Mouse (Mus musculus): ENCODE measurements around the gene Hist1h2af. TPM values are rescaled to one million over a fixed set of nuclear protein-coding genes. Genes with fewer than 3 reads are reported as not detected.
A peak's percentile ranks its signal among the peaks of the same experiment; 100 is the strongest.
"Not testable (repeated sequence)": the region's sequence is repeated elsewhere in the genome, so short reads cannot be mapped to it uniquely, and the experiment has no call there.

Gene Hist1h2af
- polyA plus RNA-seq, 1 experiment: 98.1 TPM

DNA sequence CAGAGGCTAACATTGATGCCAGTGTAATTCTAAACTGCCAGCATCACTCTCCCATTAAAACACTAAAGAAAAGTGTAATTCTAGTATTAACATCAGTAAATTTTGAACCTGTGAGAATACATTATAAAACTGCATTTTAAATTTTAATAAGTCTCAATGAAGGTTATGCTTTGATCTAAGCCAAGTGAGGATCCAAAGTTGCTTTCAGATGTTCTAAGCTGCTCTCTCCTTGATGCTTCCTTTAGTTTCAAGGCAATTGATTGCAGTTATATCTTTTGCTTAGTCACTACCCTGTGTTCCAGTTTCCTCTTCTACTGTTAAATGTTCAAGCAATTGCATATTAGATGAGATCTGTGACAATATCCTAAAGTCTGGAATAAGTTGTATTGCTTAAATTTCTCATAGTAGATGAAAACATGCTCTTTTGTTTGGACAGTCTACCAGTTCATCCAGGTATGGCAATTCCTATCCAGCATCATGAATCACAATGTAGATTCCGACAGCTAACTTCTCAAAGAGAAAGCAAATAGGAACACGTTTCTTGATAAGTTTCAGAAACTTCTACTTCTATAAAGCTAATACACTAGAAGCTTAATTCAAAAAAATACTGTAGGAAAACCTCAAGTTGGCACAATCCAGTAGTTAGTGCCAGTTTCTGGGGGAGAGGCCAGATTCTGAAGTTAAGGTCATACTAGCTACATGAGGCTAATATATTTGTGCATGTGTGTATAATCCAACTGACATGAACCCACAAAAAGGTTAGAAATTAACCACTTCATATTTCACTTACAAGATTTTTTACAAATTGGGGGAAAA is 38.7 kb downstream of the Hist1h2af start:
- H3K36me3 ChIP-seq (ENCODE audit: control insufficient read depth, insufficient read depth): no peaks in the 10 kb centered on the region
- H3K79me2 ChIP-seq (ENCODE audit: control insufficient read depth, insufficient read depth): no peaks in the 10 kb centered on the region
- peak overlapping the region; percentile 27 for H3K4me3 ChIP-seq (ENCODE audit: insufficient read depth, poor library complexity, severe bottlenecking)
- TF ChIP-seq USF1 (IDR thresholded peaks at IDR 0.05; ENCODE audit: low read depth): no peak
- no peak for TF ChIP-seq MYOD1 (IDR thresholded peaks at IDR 0.05; ENCODE audit: control insufficient read depth, insufficient read length, low read depth)
- no peak for TF ChIP-seq FOSL1 (IDR thresholded peaks at IDR 0.05; ENCODE audit: insufficient read depth, low read length, poor library complexity, severe bottlenecking)
- TF ChIP-seq MYOG (IDR thresholded peaks at IDR 0.05; ENCODE audit: control insufficient read depth, extremely low read depth, insufficient read length): no peak
- no peak for TF ChIP-seq CTCF (IDR thresholded peaks at IDR 0.05; ENCODE audit: control insufficient read depth, insufficient read depth, insufficient read length)
- no peak for TF ChIP-seq CEBPB (IDR thresholded peaks at IDR 0.05; ENCODE audit: low read depth)
- TF ChIP-seq MAX (IDR thresholded peaks at IDR 0.05): no peak
- H3K27me3 ChIP-seq (ENCODE audit: control insufficient read depth, insufficient read depth, insufficient read length): no peaks in the 10 kb centered on the region
- no peaks in the 10 kb centered on the region for H3K79me3 ChIP-seq (ENCODE audit: low read depth)
- peak overlapping the region; percentile 45 for H3ac ChIP-seq (ENCODE audit: control insufficient read depth, insufficient read length, low read depth)

DNA sequence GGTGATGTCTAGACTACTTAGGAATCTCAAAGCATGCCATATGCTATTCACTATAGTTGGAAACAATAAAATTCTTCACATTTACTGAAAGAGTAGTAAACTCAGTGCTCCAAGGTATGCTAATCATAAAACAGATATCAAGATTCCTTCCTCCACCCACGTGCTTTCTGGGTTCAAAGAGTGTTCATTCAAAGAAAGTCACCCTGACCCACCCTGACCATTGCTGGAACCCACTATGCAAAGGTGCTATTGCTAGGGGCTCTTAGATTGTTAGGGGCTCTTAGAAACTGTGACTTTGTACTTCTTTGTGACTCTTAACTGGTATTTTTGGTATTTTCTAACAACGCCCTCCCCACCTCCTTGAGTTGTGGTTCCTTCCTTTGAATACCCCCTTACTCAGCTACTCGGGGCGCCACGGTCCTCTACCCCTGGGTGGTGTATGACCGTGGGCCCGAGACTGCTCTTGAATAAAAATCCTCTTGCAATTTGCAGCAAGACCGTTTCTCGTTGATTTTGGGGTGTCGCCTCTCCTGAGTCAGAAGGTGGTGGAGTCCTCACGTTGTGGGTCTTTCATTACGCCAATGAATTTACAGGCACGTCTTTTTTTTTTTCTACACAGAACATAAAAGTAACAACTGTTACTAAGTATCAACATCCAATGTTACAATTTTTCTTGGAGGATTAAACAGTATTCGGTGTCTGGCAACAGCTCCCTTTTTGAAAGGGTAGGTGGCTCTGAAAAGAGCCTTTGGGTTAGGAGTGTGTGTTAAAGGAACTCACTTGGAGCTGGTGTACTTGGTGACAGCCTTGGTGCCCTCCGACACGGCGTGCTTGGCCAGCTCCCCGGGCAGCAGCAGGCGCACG is 39.6 kb downstream of the Hist1h2af start:
- not testable (repeated sequence) for H3K79me2 ChIP-seq (ENCODE audit: control insufficient read depth, insufficient read depth)

DNA sequence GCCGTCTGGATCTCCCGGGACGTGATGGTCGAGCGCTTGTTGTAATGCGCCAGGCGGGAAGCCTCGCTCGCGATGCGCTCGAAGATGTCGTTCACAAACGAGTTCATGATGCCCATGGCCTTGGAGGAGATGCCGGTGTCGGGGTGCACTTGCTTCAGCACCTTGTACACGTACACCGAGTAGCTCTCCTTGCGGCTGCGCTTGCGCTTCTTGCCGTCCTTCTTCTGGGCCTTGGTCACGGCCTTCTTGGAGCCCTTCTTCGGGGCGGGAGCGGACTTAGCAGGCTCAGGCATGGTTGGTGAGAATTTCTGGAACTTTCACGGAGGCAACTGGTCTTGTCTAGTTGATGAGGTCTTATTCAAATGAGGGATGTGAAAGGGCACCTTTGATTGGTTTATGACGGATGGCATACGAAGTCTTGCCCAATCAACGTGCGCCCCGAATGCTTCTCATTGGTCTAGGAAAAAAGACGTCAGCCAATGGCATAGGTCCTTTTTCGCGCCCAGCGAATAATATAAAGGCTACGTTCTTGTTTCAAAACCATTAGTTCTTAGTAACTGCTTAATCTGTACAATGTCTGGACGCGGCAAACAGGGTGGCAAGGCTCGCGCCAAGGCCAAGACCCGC is 40.3 kb downstream of the Hist1h2af start, which contains the start of the genes Hist1h2bf and Hist1h2ad:
Gene Hist1h2bf, minus strand, starts transcription at position 299 of the 627 bp plus-strand sequence.
Gene Hist1h2ad, plus strand, starts transcription at position 484 of the 627 bp plus-strand sequence.
- H3K79me2 ChIP-seq (ENCODE audit: control insufficient read depth, insufficient read depth); H3K27me3 ChIP-seq (ENCODE audit: control insufficient read depth, insufficient read depth, insufficient read length); H3K36me3 ChIP-seq (ENCODE audit: control insufficient read depth, insufficient read depth); H3K79me3 ChIP-seq (ENCODE audit: low read depth): not testable (repeated sequence)
- peak within 1 kb of the TSS; percentile 25 for H3K4me3 ChIP-seq (ENCODE audit: insufficient read depth, poor library complexity, severe bottlenecking)
- H3ac ChIP-seq (ENCODE audit: control insufficient read depth, insufficient read length, low read depth): peak within 1 kb of the TSS; percentile 53

More for the DNA sequence above, 39.6 kb downstream of the Hist1h2af start:
- H3K79me3 ChIP-seq (ENCODE audit: low read depth); H3K27me3 ChIP-seq (ENCODE audit: control insufficient read depth, insufficient read depth, insufficient read length); H3K36me3 ChIP-seq (ENCODE audit: control insufficient read depth, insufficient read depth): not testable (repeated sequence)
- H3K4me3 ChIP-seq (ENCODE audit: insufficient read depth, poor library complexity, severe bottlenecking): peak overlapping the region; percentile 25
- peak overlapping the region; percentile 53 for H3ac ChIP-seq (ENCODE audit: control insufficient read depth, insufficient read length, low read depth)

DNA sequence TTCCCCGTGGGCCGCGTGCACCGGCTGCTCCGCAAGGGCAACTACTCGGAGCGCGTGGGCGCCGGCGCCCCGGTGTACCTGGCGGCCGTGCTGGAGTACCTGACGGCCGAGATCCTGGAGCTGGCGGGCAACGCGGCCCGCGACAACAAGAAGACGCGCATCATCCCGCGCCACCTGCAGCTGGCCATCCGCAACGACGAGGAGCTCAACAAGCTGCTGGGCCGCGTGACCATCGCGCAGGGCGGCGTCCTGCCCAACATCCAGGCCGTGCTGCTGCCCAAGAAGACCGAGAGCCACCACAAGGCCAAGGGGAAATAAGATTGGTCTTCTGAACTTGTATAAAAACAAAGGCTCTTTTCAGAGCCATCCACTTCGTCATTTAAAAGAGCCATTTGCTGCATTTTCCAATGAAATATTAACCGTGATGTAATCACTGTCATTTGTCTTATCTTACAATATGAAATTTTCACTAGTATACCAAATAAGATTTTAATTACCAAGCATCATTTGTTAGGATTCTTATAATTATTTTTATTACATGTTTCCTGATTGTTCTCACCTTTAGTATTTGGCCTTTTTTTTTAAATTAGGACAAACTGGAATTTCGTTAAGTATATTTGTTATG is 41.0 kb downstream of the Hist1h2af start:
- H3K79me2 ChIP-seq (ENCODE audit: control insufficient read depth, insufficient read depth); H3ac ChIP-seq (ENCODE audit: control insufficient read depth, insufficient read length, low read depth); H3K27me3 ChIP-seq (ENCODE audit: control insufficient read depth, insufficient read depth, insufficient read length); H3K36me3 ChIP-seq (ENCODE audit: control insufficient read depth, insufficient read depth); H3K79me3 ChIP-seq (ENCODE audit: low read depth); H3K4me3 ChIP-seq (ENCODE audit: insufficient read depth, poor library complexity, severe bottlenecking): not testable (repeated sequence)

GRCm38 (mm10) chr13:23575271-23575851 is 41.7 kb downstream of the Hist1h2af start, which contains the start of gene Hist1h3d:
Hist1h3d (plus strand) TSS chr13:23575763.
- no peaks in the 10 kb centered on the region for H3K79me2 ChIP-seq (ENCODE audit: control insufficient read depth, insufficient read depth)
- H3ac ChIP-seq (ENCODE audit: control insufficient read depth, insufficient read length, low read depth): peak within 1 kb of the TSS; percentile 55
- H3K27me3 ChIP-seq (ENCODE audit: control insufficient read depth, insufficient read depth, insufficient read length): no peaks in the 10 kb centered on the region
- H3K4me3 ChIP-seq (ENCODE audit: insufficient read depth, poor library complexity, severe bottlenecking): peak within 1 kb of the TSS; percentile 35
- H3K36me3 ChIP-seq (ENCODE audit: control insufficient read depth, insufficient read depth): no peaks in the 10 kb centered on the region
- H3K79me3 ChIP-seq (ENCODE audit: low read depth): no peaks in the 10 kb centered on the region
- TF ChIP-seq USF1 (IDR thresholded peaks at IDR 0.05; ENCODE audit: low read depth) (no peak), FOSL1 (IDR thresholded peaks at IDR 0.05; ENCODE audit: insufficient read depth, low read length, poor library complexity, severe bottlenecking) (no peak)

DNA sequence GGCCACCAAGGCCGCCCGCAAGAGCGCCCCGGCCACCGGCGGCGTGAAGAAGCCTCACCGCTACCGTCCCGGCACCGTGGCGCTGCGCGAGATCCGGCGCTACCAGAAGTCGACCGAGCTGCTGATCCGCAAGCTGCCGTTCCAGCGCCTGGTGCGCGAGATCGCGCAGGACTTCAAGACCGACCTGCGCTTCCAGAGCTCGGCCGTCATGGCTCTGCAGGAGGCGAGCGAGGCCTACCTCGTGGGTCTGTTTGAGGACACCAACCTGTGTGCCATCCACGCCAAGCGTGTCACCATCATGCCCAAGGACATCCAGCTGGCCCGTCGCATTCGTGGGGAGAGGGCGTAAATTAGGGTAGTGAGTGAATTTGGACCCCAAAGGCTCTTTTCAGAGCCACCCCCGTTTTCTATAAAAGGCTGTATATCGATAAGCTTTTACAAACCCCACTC is 42.2 kb downstream of the Hist1h2af start:
- H3K79me2 ChIP-seq (ENCODE audit: control insufficient read depth, insufficient read depth); H3K36me3 ChIP-seq (ENCODE audit: control insufficient read depth, insufficient read depth); H3K27me3 ChIP-seq (ENCODE audit: control insufficient read depth, insufficient read depth, insufficient read length); H3K79me3 ChIP-seq (ENCODE audit: low read depth): not testable (repeated sequence)
- peak overlapping the region; percentile 35 for H3K4me3 ChIP-seq (ENCODE audit: insufficient read depth, poor library complexity, severe bottlenecking)
- peak overlapping the region; percentile 34 for H3ac ChIP-seq (ENCODE audit: control insufficient read depth, insufficient read length, low read depth)

All from C2C12 (cell line).